Mouse (Mus musculus) layer of hippocampus, adult 9-10 months (tissue): ENCODE data around the gene Tmem174.

Experiments
- DNase-seq: peaks from one replicate; pipeline ENCODE4 v3.0.0; 2022; ENCODE audit warnings: low spot score

Tmem174 gene

DNA sequence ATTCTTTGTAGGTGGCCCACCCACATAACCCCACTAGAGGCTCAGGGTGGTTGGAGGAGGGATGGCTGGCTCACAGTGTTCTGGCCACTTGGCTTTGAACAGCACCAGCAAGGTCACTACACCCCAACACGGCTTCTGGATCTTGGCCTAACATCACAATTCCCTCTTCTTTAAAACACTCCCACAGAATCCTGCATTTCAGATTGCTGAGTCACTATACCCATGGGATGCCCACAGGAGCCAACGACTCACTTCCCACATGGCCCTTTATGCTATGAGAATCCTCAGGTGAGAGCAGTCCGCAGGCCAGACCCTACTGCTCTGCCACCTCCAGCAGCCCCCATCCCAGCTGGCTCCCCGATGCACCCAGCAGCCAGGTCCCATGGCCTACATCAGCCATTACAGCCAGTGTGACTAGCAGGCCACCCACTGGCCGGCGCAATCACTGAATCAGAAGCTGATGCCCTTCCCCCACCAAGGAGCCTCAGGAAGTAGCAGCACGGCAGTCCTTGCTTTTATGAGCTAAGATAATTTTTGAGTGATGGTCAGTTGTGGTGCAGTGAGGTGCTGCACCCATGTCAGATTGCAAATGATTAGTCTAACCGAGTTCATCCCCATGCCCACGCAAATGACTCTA is 4.8 kb downstream of the Tmem174 start:
- DNase-seq: no peak

GRCm38 (mm10) chr13:98631105-98631838 is 5.9 kb downstream of the Tmem174 start:
- DNase-seq: no peak

DNA sequence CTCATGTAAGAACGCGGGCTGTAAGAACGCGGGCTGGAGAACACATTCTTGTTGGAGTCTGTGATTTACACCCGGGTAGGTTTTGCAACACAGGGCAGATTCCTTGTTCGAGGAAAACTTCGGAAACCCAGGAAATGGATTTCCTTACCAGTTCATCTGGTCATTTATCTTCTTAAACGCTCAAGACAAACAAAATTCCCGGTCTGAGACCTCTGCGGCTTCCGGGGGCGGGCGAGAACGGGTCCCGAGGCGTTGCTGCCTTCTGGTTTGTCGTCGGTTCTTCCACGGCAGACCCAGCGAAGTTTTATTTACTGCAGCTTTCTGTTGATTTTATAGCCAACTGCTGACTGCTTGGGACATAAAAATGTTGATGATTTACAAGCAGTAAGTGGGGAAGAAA is 10.5 kb downstream of the Tmem174 start:
- DNase-seq: no peak

DNA sequence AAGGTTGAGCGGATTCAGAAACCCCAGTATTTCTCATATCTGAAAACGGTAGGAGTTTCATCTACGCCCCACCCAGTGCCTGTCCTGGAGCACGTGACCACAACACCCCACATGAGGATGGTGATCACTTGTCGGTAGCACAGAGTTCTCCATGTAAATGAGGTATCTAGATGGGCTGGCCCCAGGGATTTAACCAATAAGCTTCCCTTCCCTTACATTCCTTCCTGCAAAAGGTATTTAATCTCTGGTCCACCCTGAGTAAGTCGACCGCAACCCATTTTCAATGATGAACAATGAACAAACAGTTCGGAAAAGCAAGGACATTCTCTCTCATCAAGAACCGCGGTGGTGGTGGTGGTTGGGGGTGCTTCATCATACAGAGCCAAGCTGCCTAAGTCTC is 12.7 kb downstream of the Tmem174 start:
- no peak for DNase-seq

DNA sequence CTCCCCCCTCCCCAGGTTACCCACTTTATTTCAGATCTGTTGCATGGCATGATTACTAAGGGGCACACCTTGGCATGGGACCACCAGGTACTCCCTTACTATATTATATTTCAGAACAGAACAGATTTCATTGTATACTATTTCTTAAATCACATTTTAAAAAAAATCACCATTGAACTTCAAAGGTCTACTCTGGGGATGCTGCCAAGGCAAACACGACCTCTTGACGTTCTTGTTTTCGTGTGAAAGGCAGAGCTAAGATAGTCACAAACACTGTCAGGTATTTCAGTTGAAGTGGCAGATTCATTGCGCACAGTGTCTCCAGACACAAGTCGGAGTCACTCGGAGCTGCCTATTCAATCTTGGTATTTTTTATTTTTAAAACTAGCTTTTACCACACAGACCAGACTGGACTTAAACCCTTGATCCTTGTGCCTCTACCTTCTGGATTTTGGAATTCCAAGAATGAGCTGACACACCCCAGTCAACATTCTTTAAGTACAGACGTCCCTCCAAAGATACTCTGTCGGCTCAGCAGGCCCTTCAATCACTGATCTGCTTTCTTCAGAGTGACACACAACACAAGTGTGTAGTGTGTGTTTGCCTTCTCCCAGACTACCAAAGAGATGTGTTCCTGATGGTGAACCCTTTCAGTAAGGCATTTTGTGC is 14.2 kb downstream of the Tmem174 start:
- DNase-seq: no peak

DNA sequence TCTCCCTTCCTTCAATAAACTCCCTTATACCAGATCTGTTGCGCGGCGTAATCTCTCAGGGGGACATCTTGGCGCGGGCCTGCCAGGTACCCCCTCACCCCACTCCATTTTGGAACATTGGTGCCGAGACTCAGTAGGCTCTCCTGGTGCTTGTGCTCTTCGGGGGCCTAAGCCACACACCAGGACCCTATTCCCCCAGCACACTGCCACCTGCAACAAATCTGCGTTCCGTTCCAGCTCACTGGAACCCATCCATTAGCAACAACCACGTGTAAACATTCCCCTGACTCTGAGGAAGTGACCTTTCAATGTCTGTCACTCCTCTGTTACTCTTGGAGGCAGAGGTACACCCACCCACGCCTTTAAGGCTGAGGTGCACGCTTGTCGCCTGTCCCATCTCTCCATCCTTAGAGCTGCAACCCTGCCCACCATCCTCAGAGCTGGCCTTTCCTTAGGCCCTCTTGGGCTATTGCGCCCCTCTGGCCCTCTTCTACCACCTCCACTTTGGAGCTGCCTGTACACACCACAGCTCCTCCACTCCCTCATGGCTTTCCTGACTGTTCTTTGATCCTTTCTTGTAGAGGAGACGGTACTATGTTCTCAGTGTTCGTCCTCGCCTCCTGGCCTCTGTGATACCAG is 19.7 kb downstream of the Tmem174 start:
- no peak for DNase-seq

- no peak for DNase-seq
These were observed 29.2 kb downstream of the Tmem174 start for GRCm38 (mm10) chr13:98607885-98608477.

- no peak for DNase-seq
These were observed 33.4 kb downstream of the Tmem174 start for GRCm38 (mm10) chr13:98603799-98604198.

- DNase-seq: no peak
These were observed 40.5 kb downstream of the Tmem174 start for GRCm38 (mm10) chr13:98596746-98597145.

DNA sequence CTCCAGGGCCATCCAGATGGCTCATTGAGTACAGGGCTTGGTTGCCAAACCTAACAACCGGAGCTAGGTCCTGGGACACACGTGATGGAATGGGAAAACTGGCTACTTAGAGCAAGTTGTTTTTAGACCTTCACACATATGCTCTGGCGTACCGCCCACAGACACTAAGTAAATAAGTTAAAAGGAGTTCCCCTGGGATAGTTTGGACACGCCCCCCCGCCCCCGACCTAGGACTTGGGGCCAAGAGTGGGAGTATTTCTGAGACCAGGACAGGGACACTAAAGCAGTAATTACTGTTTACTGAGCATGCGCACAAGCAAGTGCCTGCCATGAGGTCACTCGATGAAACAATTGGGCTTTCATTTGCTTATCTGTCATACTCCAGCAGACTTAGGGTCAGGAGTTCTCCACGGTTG is 42.5 kb downstream of the Tmem174 start:
- no peak for DNase-seq

- DNase-seq: no peak
These were observed 43.2 kb downstream of the Tmem174 start for GRCm38 (mm10) chr13:98593938-98594539.

- DNase-seq: no peak
These were observed 45.8 kb downstream of the Tmem174 start for GRCm38 (mm10) chr13:98591406-98591805.

GRCm38 (mm10) chr13:98590693-98591389 is 46.4 kb downstream of the Tmem174 start:
- no peak for DNase-seq

GRCm38 (mm10) chr13:98589572-98589971 is 47.6 kb downstream of the Tmem174 start:
- no peak for DNase-seq

DNA sequence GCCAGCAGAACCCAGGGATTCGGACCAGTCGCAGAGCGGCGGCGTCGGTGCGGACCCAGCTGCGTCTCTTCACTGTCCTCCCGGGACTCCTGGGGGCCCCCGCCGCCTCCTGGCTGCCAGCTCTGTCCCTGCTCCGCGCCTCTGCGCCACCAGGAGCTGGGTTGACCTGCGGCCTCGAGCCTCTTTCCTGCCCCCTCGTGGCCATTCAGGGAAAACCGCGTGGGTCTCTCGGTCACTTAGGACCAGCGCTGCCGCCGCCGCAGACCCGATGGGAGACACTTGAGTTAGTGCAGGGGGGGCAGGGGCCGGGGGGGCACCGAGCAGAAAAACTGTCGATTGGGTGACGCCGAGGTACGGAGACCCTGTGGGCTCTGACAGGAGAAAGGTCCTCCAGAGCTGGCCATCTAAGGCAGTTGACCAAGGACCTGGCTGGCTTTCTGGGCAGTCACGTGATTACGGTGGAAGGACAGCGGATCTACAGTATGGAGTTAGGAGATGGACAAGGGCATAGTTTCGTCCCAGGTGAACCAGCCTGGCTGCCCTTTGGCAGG is 48.2 kb downstream of the Tmem174 start:
- DNase-seq: no peak

- no peak for DNase-seq
These were observed 48.7 kb downstream of the Tmem174 start for GRCm38 (mm10) chr13:98588480-98588879.

DNA sequence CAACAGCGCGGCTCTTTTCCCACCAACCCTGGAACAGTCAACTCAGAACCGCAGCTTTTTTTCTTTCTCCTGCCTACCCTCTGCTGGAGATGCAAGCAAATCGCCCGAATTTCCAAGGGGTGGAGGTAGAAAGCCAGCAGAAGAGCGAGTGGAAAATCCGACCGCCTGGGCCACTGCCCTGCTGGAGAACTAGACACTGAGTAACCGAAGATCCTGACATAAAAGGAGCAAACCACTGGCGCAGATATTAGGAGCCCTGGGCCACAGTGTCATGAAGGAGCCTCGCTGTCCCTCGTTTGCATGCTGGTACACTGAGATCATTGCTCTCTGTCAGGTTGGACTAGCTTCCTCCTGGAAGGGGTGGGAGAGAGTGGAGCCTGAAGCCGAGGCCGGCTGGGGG is 49.6 kb downstream of the Tmem174 start:
- no peak for DNase-seq

GRCm38 (mm10) chr13:98586817-98587575 is 50.2 kb downstream of the Tmem174 start:
- DNase-seq: no peak
